Mouse (Mus musculus) kidney, adult 2 months (tissue): Measurements from ENCODE around the gene Akr1a1.

ENCODE experiments used
- CTCF ChIP-seq: fragments of 200-500 bp; conservative IDR thresholded peaks from 2 replicates; pipeline ENCODE4 v1.5.1; 2011; ENCODE audit warnings: low read depth, mild to moderate bottlenecking, control low read depth, low read length, moderate library complexity, mixed read lengths; ENCODE audit not compliant: insufficient read depth, insufficient read length
- POLR2A ChIP-seq: fragments of 200-500 bp; IDR thresholded peaks from one replicate; pipeline ENCODE4 v1.6.1; 2011; ENCODE audit warnings: low read depth, low read length, control low read depth

GRCm38 (mm10) chr4:116666625-116667024 lies 15.1 kb upstream of the Akr1a1 start:
- no peak for TF ChIP-seq CTCF
- TF ChIP-seq POLR2A: no peak
